Mouse (Mus musculus) lung, adult 2 months (tissue): ENCODE results near the gene Pgghg.

Experiments
- CTCF ChIP-seq: fragments of 200-500 bp; IDR thresholded peaks from 2 replicates; pipeline ENCODE4 v1.5.1; 2011; ENCODE audit warnings: mild to moderate bottlenecking, low read length, control low read depth; ENCODE audit not compliant: insufficient read depth
- POLR2A ChIP-seq: fragments of 200-500 bp; IDR thresholded peaks from 2 replicates; pipeline ENCODE4 v1.6.1; 2011; ENCODE audit warnings: low read depth, mild to moderate bottlenecking, control low read depth, low read length, borderline replicate concordance; ENCODE audit errors: extremely low read depth

DNA sequence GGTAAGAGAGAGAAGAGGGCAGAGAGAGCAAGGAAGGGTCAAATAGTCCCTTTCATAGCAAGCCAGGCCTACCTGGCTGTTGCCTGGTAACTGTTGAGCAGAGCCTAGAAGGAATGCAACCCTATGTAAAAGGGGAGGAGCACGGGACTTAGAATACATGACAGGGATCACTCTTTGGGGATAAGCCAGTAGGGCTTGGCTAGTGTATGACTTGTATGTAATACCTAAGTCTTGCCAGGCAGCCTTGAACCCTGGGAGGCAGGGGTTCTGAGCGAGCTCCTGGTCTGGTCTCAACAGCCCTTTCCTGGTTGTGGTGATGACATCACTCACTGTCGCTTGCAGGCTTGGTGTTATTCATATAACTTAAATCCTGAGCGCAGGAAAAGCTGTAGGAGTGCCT, 47.8 kb downstream of the Pgghg start:
- TF ChIP-seq CTCF (no peak), POLR2A (no peak)
